Mouse (Mus musculus) liver, embryonic 14.5 days (tissue): ENCODE results near the gene Gm10638. TPM values are rescaled to one million over a fixed set of nuclear protein-coding genes. Genes with fewer than 3 reads are reported as not detected.

Experiments
- ATAC-seq: fragments of 200-750 bp; cut with Nextera tagmentation; 2 replicates; pipeline ENCODE4 v1.8.0; 2017; ENCODE audit warnings: moderate number of reproducible peaks, mild to moderate bottlenecking, moderate library complexity; ENCODE audit not compliant: insufficient read depth
- DNase-seq, 3 experiments: peaks; one replicate each; pipeline ENCODE4 v3.0.0-alpha.2; 2012 to 2013; ENCODE audit warnings: low read depth in 3 of 3, low spot score in 3 of 3
- H3K27ac ChIP-seq: fragments of 300-500 bp; sonication (generic); 2 replicates; pipeline ENCODE4 v1.5.1; 2014; ENCODE audit warnings: moderate library complexity, mild to moderate bottlenecking, control low read depth, inconsistent platforms
- H3K27me3 ChIP-seq: fragments of 300-500 bp; sonication (generic); 2 replicates; pipeline ENCODE4 v1.6.1; 2014; ENCODE audit warnings: mild to moderate bottlenecking, low read length, moderate library complexity; ENCODE audit not compliant: control insufficient read depth, insufficient read depth
- H3K36me3 ChIP-seq: fragments of 300-500 bp; sonication (generic); replicated peaks from 2 replicates; pipeline ENCODE4 v1.6.1; 2014; ENCODE audit warnings: low read depth; ENCODE audit not compliant: control insufficient read depth, insufficient read depth
- H3K4me1 ChIP-seq, 2 experiments: fragments of 200-500 bp in 1 of 2; fragments of 300-500 bp in 1 of 2; sonication (generic) in 1 of 2; replicated peaks; 2 replicates each; pipeline ENCODE4 v1.6.1; 2012 to 2014; ENCODE audit warnings: antibody characterized with exemption in 1 of 2, inconsistent platforms in 1 of 2, low read length in 1 of 2; ENCODE audit not compliant: control insufficient read depth in 2 of 2, insufficient read depth in 2 of 2
- H3K4me2 ChIP-seq: fragments of 300-500 bp; sonication (generic); 2 replicates; pipeline ENCODE4 v1.6.1; 2014; ENCODE audit warnings: low read depth, mild to moderate bottlenecking, control low read depth, moderate library complexity
- H3K4me3 ChIP-seq, 2 experiments: fragments of 200-500 bp in 1 of 2; fragments of 300-500 bp in 1 of 2; sonication (generic) in 1 of 2; 2 replicates each; pipeline ENCODE4 v1.5.1; 2012 to 2014; ENCODE audit warnings: low read depth in 2 of 2, low read length in 2 of 2, mild to moderate bottlenecking in 2 of 2, control low read depth in 1 of 2, inconsistent platforms in 1 of 2, moderate library complexity in 1 of 2; ENCODE audit not compliant: insufficient read depth in 1 of 2
- H3K9ac ChIP-seq: fragments of 300-500 bp; sonication (generic); replicated peaks from 2 replicates; pipeline ENCODE4 v1.6.1; 2014; ENCODE audit warnings: mild to moderate bottlenecking, control low read depth, moderate library complexity
- H3K9me3 ChIP-seq: fragments of 300-500 bp; sonication (generic); 2 replicates; pipeline ENCODE4 v1.6.1; 2016; ENCODE audit warnings: low read length, mixed read lengths; ENCODE audit not compliant: control insufficient read depth
- CTCF ChIP-seq: IDR thresholded peaks from 2 replicates; pipeline ENCODE4 v1.5.1; 2016; ENCODE audit warnings: antibody characterized with exemption, low read depth, control low read depth
- EP300 ChIP-seq: IDR thresholded peaks from 2 replicates; pipeline ENCODE4 v1.6.1; 2016; ENCODE audit warnings: antibody characterized with exemption, low read depth
- WGBS: fragments of 180-500 bp; shearing (Covaris S2); extraction: QIAGEN DNeasy Blood & Tissue Kit; methylation state at CpG from one replicate; pipeline ENCODE4 v1.1.7; 2014; ENCODE audit not compliant: insufficient replicate concordance; 5-methylcytosine and 5-hydroxymethylcytosine counted together
- polyA plus RNA-seq, 2 experiments: library from polyadenylated mRNA; depleted of rRNA in 1 of 2; stranded (reverse) in 1 of 2; unstranded in 1 of 2; fragments of >200 nt; fragmentation: Nextera tagmentation in 1 of 2; extraction: Ambion mirVana in 1 of 2; gene quantifications; 2 replicates each; pipeline versions ENCODE4 v1.2.1 to v1.2.3; 2012 to 2014

The Gm10638 gene
- polyA plus RNA-seq, 2 experiments = 0.33 to 1.1 TPM

GRCm38 (mm10) chr8:86744313-86745220, 932 bp upstream of the Gm10638 start:
- no peaks in the 10 kb centered on the region for H3K36me3 ChIP-seq
- peak overlapping the region; percentile 75 for H3K4me2 ChIP-seq
- H3K27me3 ChIP-seq = no peaks in the 10 kb centered on the region
- no peak for TF ChIP-seq EP300
- no peak for TF ChIP-seq CTCF
- ATAC-seq (no peak), DNase-seq (peak in 1 of 3 experiments; percentile 36)
- H3K4me3 ChIP-seq = peak overlapping the region; percentile 80 to 83
- WGBS = 8% methylated on average over 18 of the region's 18 CpGs
- no peaks in the 10 kb centered on the region for H3K9me3 ChIP-seq
- peak overlapping the region; percentile 92 for H3K9ac ChIP-seq
- peaks cover 19 to 20% of the 10 kb centered on the region in 2 experiments for H3K4me1 ChIP-seq
- peak overlapping the region; percentile 81 for H3K27ac ChIP-seq

- Histone ChIP-seq H3K4me2 (peak overlapping the region; percentile 99), H3K9ac (peak overlapping the region; percentile 92), H3K4me1 (peaks cover 19 to 20% of the 10 kb centered on the region in 2 experiments), H3K4me3 (peak overlapping the region; percentile 80 to 83), H3K27me3 (no peaks in the 10 kb centered on the region), H3K27ac (peak overlapping the region; percentile 81), H3K36me3 (no peaks in the 10 kb centered on the region), H3K9me3 (no peaks in the 10 kb centered on the region)
- no peak; the same call in 1 of the 2 replicates for TF ChIP-seq CTCF
- TF ChIP-seq EP300 = no peak
- ATAC-seq = peak; percentile 88
- DNase-seq = peak; percentile 78 to 80 (median 79)
- under 1% methylated on average over 69 of the region's 70 CpGs for WGBS
Observed at GRCm38 (mm10) chr8:86745935-86746441, 489 bp downstream of the Gm10638 start.

GRCm38 (mm10) chr8:86746511-86746910, 1.0 kb downstream of the Gm10638 start:
- ATAC-seq = no peak
- Histone ChIP-seq H3K4me2 (peak overlapping the region; percentile 99), H3K36me3 (no peaks in the 10 kb centered on the region), H3K9me3 (no peaks in the 10 kb centered on the region), H3K9ac (peak overlapping the region; percentile 81), H3K27ac (peak overlapping the region; percentile 40), H3K4me1 (peaks cover 18 to 20% of the 10 kb centered on the region in 2 experiments), H3K4me3 (peak overlapping the region; percentile 67 to 83), H3K27me3 (no peaks in the 10 kb centered on the region)
- DNase-seq = no peak
- 7% methylated on average over 11 of the region's 11 CpGs for WGBS
- TF ChIP-seq EP300 (no peak), CTCF (no peak)

- 39% methylated on average over 2 of the region's 2 CpGs for WGBS
- DNase-seq (no peak), ATAC-seq (no peak)
- Histone ChIP-seq H3K4me1 (peaks cover 0 to 3% of the 10 kb centered on the region in 2 experiments; a peak in 1 of 4 replicates), H3K4me2 (no peak overlapping the region), H3K4me3 (no peak overlapping the region), H3K36me3 (no peaks in the 10 kb centered on the region), H3K9ac (no peak overlapping the region), H3K27me3 (no peaks in the 10 kb centered on the region), H3K27ac (no peak overlapping the region), H3K9me3 (no peaks in the 10 kb centered on the region)
- TF ChIP-seq EP300 (no peak), CTCF (no peak)
Observed at GRCm38 (mm10) chr8:86749842-86750241, 4.3 kb downstream of the Gm10638 start.
